8 mouse cellular contexts compared by ENCODE assay signal in the genomic region with DNA sequence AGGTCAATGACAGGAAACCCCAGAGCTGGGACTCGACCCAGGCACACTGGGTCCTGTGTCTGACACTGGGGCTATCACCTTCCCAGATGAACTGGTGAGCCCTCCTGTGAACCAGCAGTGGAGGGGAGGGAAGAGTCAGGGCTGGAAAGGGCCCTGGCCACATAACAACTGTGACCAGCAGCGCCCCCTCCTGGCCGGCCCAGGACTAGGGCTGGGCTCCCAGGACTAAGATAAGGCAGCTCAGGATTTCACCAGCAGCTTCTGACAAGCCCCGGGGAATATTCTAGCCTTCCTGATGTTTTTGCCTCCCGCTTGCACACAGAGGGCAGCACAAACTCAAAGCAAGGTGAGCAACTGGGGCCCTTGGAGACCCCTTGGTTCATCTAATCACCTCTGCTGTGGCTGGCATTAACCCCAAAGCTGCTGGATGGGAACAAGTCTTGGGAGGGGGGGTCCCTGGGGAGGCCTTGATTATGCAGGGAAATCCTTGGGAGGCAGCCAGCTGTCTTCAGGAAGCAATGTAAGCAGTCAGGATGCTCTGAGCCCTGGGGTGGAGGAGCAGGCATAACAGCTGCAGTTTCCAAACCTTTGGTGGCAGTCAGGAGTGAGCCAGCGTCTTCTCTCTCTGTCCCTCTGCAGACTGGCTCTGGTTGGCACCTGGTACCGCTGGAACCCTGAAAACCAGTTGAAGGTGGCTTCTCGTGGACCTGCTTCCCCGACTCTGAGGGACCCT. TPM values are rescaled to one million over a fixed set of nuclear protein-coding genes. Genes with fewer than 3 reads are reported as not detected.
A peak's percentile ranks its signal among the peaks of the same experiment; 100 is the strongest.
DNase-seq lines count a peak whose midpoint lies in the region; ATAC-seq and TF ChIP-seq lines count a peak whose summit lies in the region.

A gene (minus strand): TSS at position 683 of the 733 bp plus-strand sequence.

- H3K4me3 ChIP-seq in left cerebral cortex, adult 2 months, result no peak within 1 kb of the TSS
- no peak within 1 kb of the TSS for H3K4me3 ChIP-seq in liver, embryonic 14.5 days (ENCODE audit: insufficient read depth in 1 of 2, low read depth in 2 of 2, low read length in 2 of 2)
- H3K4me3 ChIP-seq in neural tube, embryonic 11.5 days (ENCODE audit: low read depth, low read length), result no peak within 1 kb of the TSS

- ATAC-seq in liver, embryonic 14.5 days (ENCODE audit: insufficient read depth), result no peak
- ATAC-seq in neural tube, embryonic 11.5 days (ENCODE audit: insufficient read depth, low FRiP score, low TSS enrichment), result no peak

- H3K4me1 ChIP-seq in liver, embryonic 14.5 days (replicated peaks; ENCODE audit: control insufficient read depth in 2 of 2, insufficient read depth in 2 of 2, low read length in 1 of 2), result peaks cover 0 to 3% of the 10 kb centered on the region in 2 experiments; a peak in 2 of 4 replicates
- H3K4me1 ChIP-seq in neural tube, embryonic 11.5 days (ENCODE audit: control insufficient read depth, insufficient read depth, low read length), result peaks cover 5% of the 10 kb centered on the region; the same call in 1 of the 2 replicates

- H3K9ac ChIP-seq in liver, embryonic 14.5 days (replicated peaks), result no peak within 1 kb of the TSS
- H3K9ac ChIP-seq in neural tube, embryonic 11.5 days (ENCODE audit: low read length), result no peak within 1 kb of the TSS

- intact Hi-C loops in left cerebral cortex, adult 2 months (cut with DNase I), result loop anchor here (5.0 kb wide), 1 partner anchor 108 kb away; no protein-coding TSS in a partner anchor
- intact Hi-C loops in gastrocnemius, postnatal 14 days (cut with DNase I; ENCODE audit: low total_unique reads), result loop anchor here (10.0 kb wide), 1 partner anchor 325 kb away; a partner anchor contains a TSS

- H3K36me3 ChIP-seq in liver, embryonic 14.5 days (replicated peaks; ENCODE audit: control insufficient read depth, insufficient read depth, low read depth), result no peaks in the 10 kb centered on the region
- H3K36me3 ChIP-seq in neural tube, embryonic 11.5 days (ENCODE audit: control insufficient read depth, insufficient read depth, low read length), result no peaks in the 10 kb centered on the region

- no peak for TF ChIP-seq EP300 in liver, embryonic 14.5 days (IDR thresholded peaks at IDR 0.05; ENCODE audit: low read depth)

- no peak within 1 kb of the TSS for H3K27ac ChIP-seq in left cerebral cortex, adult 2 months
- H3K27ac ChIP-seq in liver, embryonic 14.5 days, result no peak within 1 kb of the TSS
- no peak within 1 kb of the TSS for H3K27ac ChIP-seq in neural tube, embryonic 11.5 days (ENCODE audit: low read depth, low read length)

- peak in 1 of 2 experiments; percentile 37 for DNase-seq in left cerebral cortex, adult 2 months (ENCODE audit: extremely low spot score in 1 of 2, low spot score in 2 of 2)
- no peak for DNase-seq in left cerebral cortex, adult 11 months (ENCODE audit: low spot score)
- peak; percentile 18 for DNase-seq in cerebellum, adult 11-12 months
- DNase-seq in gastrocnemius, postnatal 14 days, result peak; percentile 84
- DNase-seq in kidney, adult 18-20 months, result peak; percentile 81
- peak in 2 of 3 experiments; percentile 30 to 46 for DNase-seq in liver, embryonic 14.5 days (ENCODE audit: low read depth in 3 of 3, low spot score in 3 of 3)
- peak; percentile 74 for DNase-seq in neural tube, embryonic 11.5 days (ENCODE audit: low spot score)
- DNase-seq in thymus, postnatal 10 days (ENCODE audit: low spot score in 2 of 2), result peak; percentile 16 to 71

- TF ChIP-seq CTCF in left cerebral cortex, adult 2 months (IDR thresholded peaks at IDR 0.05), result peak; percentile 60
- peak; percentile 87 for TF ChIP-seq CTCF in liver, embryonic 14.5 days (IDR thresholded peaks at IDR 0.05; ENCODE audit: low read depth)

- WGBS in liver, embryonic 14.5 days (ENCODE audit: insufficient replicate concordance), result 33% methylated on average over 9 of the region's 9 CpGs
- WGBS in neural tube, embryonic 11.5 days, result 41% methylated on average over 9 of the region's 9 CpGs

- no peaks in the 10 kb centered on the region for H3K9me3 ChIP-seq in liver, embryonic 14.5 days (ENCODE audit: control insufficient read depth, low read length)
- H3K9me3 ChIP-seq in neural tube, embryonic 11.5 days (ENCODE audit: control insufficient read depth, low read length), result no peaks in the 10 kb centered on the region

- H3K4me2 ChIP-seq in liver, embryonic 14.5 days (ENCODE audit: low read depth), result no peak within 1 kb of the TSS
- H3K4me2 ChIP-seq in neural tube, embryonic 11.5 days (ENCODE audit: low read depth), result no peak within 1 kb of the TSS

- no peaks in the 10 kb centered on the region for H3K27me3 ChIP-seq in liver, embryonic 14.5 days (ENCODE audit: control insufficient read depth, insufficient read depth, low read length)
- no peaks in the 10 kb centered on the region for H3K27me3 ChIP-seq in neural tube, embryonic 11.5 days (ENCODE audit: control insufficient read depth, insufficient read depth, low read length)

RNA-seq across cellular contexts. Expression of the gene that starts here (rescaled TPM):
- total RNA-seq in left cerebral cortex, adult 2 months (2021), result under 1 TPM; 0.21 to 0.61 TPM
- 1 to 10 TPM; 1.6 to 1.7 TPM for total RNA-seq in gastrocnemius, postnatal 14 days (2021)
- polyA plus RNA-seq in liver, embryonic 14.5 days (2012; rRNA removed), result 2.3 and 2.6 TPM in 2 replicates
- 0.88 and 1.1 TPM in 2 replicates for polyA plus RNA-seq in liver, embryonic 14.5 days (2014; fragmentation: Nextera tagmentation; extraction: Ambion mirVana)
- polyA plus RNA-seq in neural tube, embryonic 11.5 days (2014; fragmentation: Nextera tagmentation; extraction: Ambion mirVana), result 0.12 and 0.43 TPM in 2 replicates

Comparison
In these comparisons a context has a peak if more than half of its experiments do, and no peak if none do; other contexts are left out.
1. Peak in DNase-seq in neural tube, embryonic 11.5 days; RNA of the gene not detected or under 1 TPM.